Mouse (Mus musculus) cortical plate, adult 2 months (tissue): ENCODE results near the gene Trpm4. TPM values are rescaled to one million over a fixed set of nuclear protein-coding genes. Genes with fewer than 3 reads are reported as not detected.

ENCODE experiments used
- H3K27ac ChIP-seq: fragments of 200-500 bp; 2 replicates; pipeline ENCODE4 v1.5.1; 2012; ENCODE audit warnings: low read length, control low read depth, inconsistent platforms; ENCODE audit not compliant: insufficient read depth
- H3K4me1 ChIP-seq: fragments of 200-500 bp; 2 replicates; pipeline ENCODE4 v1.6.1; 2011; ENCODE audit warnings: low read length; ENCODE audit not compliant: control insufficient read depth, insufficient read depth
- H3K4me3 ChIP-seq: fragments of 200-500 bp; 2 replicates; pipeline ENCODE4 v1.5.1; 2011; ENCODE audit warnings: mild to moderate bottlenecking, low read length, control low read depth; ENCODE audit not compliant: insufficient read depth
- CTCF ChIP-seq: fragments of 200-500 bp; IDR thresholded peaks from 2 replicates; pipeline ENCODE4 v1.5.1; 2011; ENCODE audit warnings: mild to moderate bottlenecking, control low read depth, low read length; ENCODE audit not compliant: insufficient read depth; ENCODE audit errors: extremely low read depth
- POLR2A ChIP-seq: fragments of 200-500 bp; IDR thresholded peaks from 2 replicates; pipeline ENCODE4 v1.6.1; 2011; ENCODE audit warnings: mild to moderate bottlenecking, low read length, control low read depth; ENCODE audit not compliant: insufficient read depth; ENCODE audit errors: extremely low read depth
- polyA plus RNA-seq: library from polyadenylated mRNA; depleted of rRNA; stranded (reverse); fragments of >200 nt; gene quantifications from 2 replicates; pipeline ENCODE4 v1.2.3, GENCODE M21; 2012

The Trpm4 gene
- polyA plus RNA-seq, 1 experiment: 29.1 TPM

DNA sequence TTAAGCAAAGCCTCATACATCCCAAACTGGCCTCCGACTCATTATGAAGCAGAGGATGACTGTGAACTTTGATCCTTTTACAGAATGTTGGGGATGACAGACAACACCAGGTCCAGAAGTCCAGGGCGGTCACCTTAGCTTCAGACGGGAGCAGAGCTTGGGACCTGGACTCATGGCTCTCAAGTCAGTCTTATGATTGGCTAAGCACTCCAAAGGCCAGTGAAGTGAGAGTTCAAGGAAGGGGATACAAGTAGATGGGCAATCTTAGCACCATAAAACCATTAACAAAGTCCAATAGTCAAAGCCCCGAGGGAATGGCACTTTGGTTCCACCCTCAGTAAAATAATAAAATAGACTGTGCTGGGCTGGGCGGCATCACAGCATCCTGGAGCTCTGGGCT is 10.5 kb downstream of the Trpm4 start:
- H3K27ac ChIP-seq: no peak overlapping the region
- no peaks in the 10 kb centered on the region for H3K4me1 ChIP-seq
- no peak overlapping the region for H3K4me3 ChIP-seq
- TF ChIP-seq POLR2A: no peak
- no peak for TF ChIP-seq CTCF

- TF ChIP-seq CTCF (no peak), POLR2A (no peak)
- Histone ChIP-seq H3K27ac (no peak overlapping the region), H3K4me3 (no peak overlapping the region), H3K4me1 (no peaks in the 10 kb centered on the region)
Measured at GRCm38 (mm10) chr7:45322245-45322644, 11.3 kb downstream of the Trpm4 start.

GRCm38 (mm10) chr7:45316536-45316935 is 17.0 kb downstream of the Trpm4 start:
- Histone ChIP-seq H3K4me1 (peaks cover 3% of the 10 kb centered on the region; the same call in 1 of the 2 replicates), H3K27ac (no peak overlapping the region), H3K4me3 (no peak overlapping the region)
- TF ChIP-seq POLR2A: no peak
- no peak for TF ChIP-seq CTCF

GRCm38 (mm10) chr7:45315182-45315701 is 18.3 kb downstream of the Trpm4 start:
- no peak overlapping the region for H3K4me3 ChIP-seq
- TF ChIP-seq POLR2A (no peak), CTCF (no peak)
- peaks cover 3% of the 10 kb centered on the region; the same call in 1 of the 2 replicates for H3K4me1 ChIP-seq
- 0 out of 2 replicates have a peak overlapping the region, but pooled peaks have one; percentile 29 for H3K27ac ChIP-seq

GRCm38 (mm10) chr7:45313495-45313894 is 20.1 kb downstream of the Trpm4 start:
- H3K4me3 ChIP-seq: no peak overlapping the region
- no peak for TF ChIP-seq CTCF
- TF ChIP-seq POLR2A: no peak
- peaks cover 3% of the 10 kb centered on the region; the same call in 1 of the 2 replicates for H3K4me1 ChIP-seq
- no peak overlapping the region for H3K27ac ChIP-seq

DNA sequence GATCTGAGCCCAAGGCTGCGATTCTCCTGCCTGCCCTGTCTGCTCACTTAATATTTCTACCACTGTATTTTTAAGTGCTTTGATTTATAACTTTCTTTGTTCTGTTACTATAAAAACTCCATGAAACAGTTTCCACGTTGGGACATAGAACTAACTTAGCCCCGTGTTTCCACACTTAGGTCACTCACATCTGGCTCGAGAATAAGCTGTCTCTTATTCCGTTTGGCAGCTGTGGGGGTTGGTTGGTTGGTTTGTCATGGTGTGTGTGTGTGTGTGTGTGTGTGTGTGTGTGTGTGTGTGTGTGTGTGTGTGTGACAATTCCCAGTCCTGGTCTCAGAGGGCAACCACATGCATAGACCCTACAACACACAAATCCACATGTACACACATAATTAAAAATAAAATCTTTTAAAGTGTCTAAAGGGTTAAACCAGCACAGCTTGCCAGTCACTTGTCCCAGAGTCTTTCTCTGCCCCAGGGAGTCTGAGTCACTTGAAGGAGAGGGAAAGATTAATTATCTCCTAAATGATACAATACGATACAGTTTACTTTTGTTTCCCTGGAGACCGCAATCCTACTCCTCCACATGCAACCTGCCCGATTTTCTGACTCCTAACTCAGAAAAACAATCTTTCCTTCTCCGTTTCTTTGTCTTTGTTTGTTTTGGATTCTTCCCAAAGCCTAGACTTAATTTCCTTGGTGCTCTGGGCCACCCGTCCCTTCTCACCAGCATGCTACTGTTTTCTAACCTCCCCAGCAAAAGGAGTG is 20.7 kb downstream of the Trpm4 start:
- no peak overlapping the region for H3K27ac ChIP-seq
- peaks cover 3% of the 10 kb centered on the region; the same call in 1 of the 2 replicates for H3K4me1 ChIP-seq
- no peak overlapping the region for H3K4me3 ChIP-seq
- TF ChIP-seq CTCF (no peak), POLR2A (no peak)

DNA sequence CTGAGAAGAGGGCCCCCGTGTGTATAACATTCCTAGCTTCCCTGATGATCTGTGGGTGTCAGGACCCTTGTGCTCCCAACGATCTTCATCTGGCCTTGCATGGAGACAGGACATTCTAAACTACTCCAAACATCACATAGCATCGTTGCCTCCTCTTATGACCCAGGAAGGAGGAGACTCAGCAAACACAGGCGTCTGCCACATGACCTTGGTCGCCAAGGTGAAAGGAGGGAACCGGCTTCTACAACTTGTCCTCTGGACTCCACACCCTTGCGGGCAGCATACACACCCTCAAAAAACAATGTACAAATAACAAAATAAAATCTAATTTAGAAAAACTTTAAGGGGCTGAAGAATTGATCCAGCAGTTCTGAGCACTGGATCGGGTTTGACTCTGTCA is 21.6 kb downstream of the Trpm4 start:
- Histone ChIP-seq H3K4me1 (peaks cover 3% of the 10 kb centered on the region; the same call in 1 of the 2 replicates), H3K4me3 (no peak overlapping the region), H3K27ac (no peak overlapping the region)
- no peak for TF ChIP-seq CTCF
- no peak for TF ChIP-seq POLR2A

GRCm38 (mm10) chr7:45309455-45309854 is 24.1 kb downstream of the Trpm4 start:
- TF ChIP-seq POLR2A (no peak), CTCF (peak; percentile 64)
- H3K4me3 ChIP-seq: no peak overlapping the region
- H3K27ac ChIP-seq: no peak overlapping the region
- H3K4me1 ChIP-seq: no peaks in the 10 kb centered on the region

GRCm38 (mm10) chr7:45308551-45309240 is 24.9 kb downstream of the Trpm4 start:
- H3K4me1 ChIP-seq: no peaks in the 10 kb centered on the region
- no peak overlapping the region for H3K4me3 ChIP-seq
- H3K27ac ChIP-seq: no peak overlapping the region
- TF ChIP-seq POLR2A (no peak), CTCF (no peak)

- TF ChIP-seq POLR2A: no peak
- peak; percentile 75 for TF ChIP-seq CTCF
- Histone ChIP-seq H3K4me1 (no peaks in the 10 kb centered on the region), H3K4me3 (peak overlapping the region; percentile 26; the same call in 1 of the 2 replicates), H3K27ac (no peak overlapping the region)
Measured at GRCm38 (mm10) chr7:45305275-45305674, 28.3 kb downstream of the Trpm4 start.
